Mouse (Mus musculus) gastrocnemius, adult 18-20 months (tissue): ENCODE measurements around the gene Cyp26b1. TPM values are rescaled to one million over a fixed set of nuclear protein-coding genes. Genes with fewer than 3 reads are reported as not detected.

Experiments
- DNase-seq: peaks from one replicate; pipeline ENCODE4 v3.0.0; 2021; ENCODE audit warnings: low spot score
- total RNA-seq, 2 experiments: library from RNA; stranded (reverse); gene quantifications; 2 replicates each; pipeline ENCODE4 v1.2.3; 2021

The Cyp26b1 gene
- total RNA-seq, 2 experiments from 2014 or later, result 1.1 to 2.1 TPM

- DNase-seq, result no peak
Observed at GRCm38 (mm10) chr6:84587471-84588101, 6.1 kb downstream of the Cyp26b1 start.

- no peak for DNase-seq
Observed at GRCm38 (mm10) chr6:84586551-84587200, 7.0 kb downstream of the Cyp26b1 start.

- no peak for DNase-seq
Observed at GRCm38 (mm10) chr6:84585686-84586300, 7.9 kb downstream of the Cyp26b1 start.

- DNase-seq, result peak; percentile 84
Observed at GRCm38 (mm10) chr6:84584783-84585685, 8.7 kb downstream of the Cyp26b1 start.

GRCm38 (mm10) chr6:84583841-84584782 lies 9.6 kb downstream of the Cyp26b1 start:
- no peak for DNase-seq

GRCm38 (mm10) chr6:84583371-84583770 lies 10.3 kb downstream of the Cyp26b1 start:
- peak; percentile 72 for DNase-seq

- DNase-seq, result no peak
Observed at GRCm38 (mm10) chr6:84582826-84583225, 10.9 kb downstream of the Cyp26b1 start.

- DNase-seq, result no peak
Observed at GRCm38 (mm10) chr6:84581833-84582445, 11.8 kb downstream of the Cyp26b1 start.

GRCm38 (mm10) chr6:84580979-84581832 lies 12.5 kb downstream of the Cyp26b1 start:
- DNase-seq, result no peak

GRCm38 (mm10) chr6:84579508-84579907 lies 14.2 kb downstream of the Cyp26b1 start:
- no peak for DNase-seq

GRCm38 (mm10) chr6:84578928-84579327 lies 14.8 kb downstream of the Cyp26b1 start:
- DNase-seq, result no peak

GRCm38 (mm10) chr6:84577898-84578297 lies 15.8 kb downstream of the Cyp26b1 start:
- DNase-seq, result no peak

GRCm38 (mm10) chr6:84573905-84574660 lies 19.6 kb downstream of the Cyp26b1 start:
- DNase-seq, result no peak

- no peak for DNase-seq
Observed at GRCm38 (mm10) chr6:84570039-84570438, 23.7 kb downstream of the Cyp26b1 start.

- DNase-seq, result no peak
Observed at GRCm38 (mm10) chr6:84569590-84569989, 24.1 kb downstream of the Cyp26b1 start.

GRCm38 (mm10) chr6:84568880-84569279 lies 24.8 kb downstream of the Cyp26b1 start:
- DNase-seq, result no peak

- DNase-seq, result no peak
Observed at GRCm38 (mm10) chr6:84567696-84568095, 26.0 kb downstream of the Cyp26b1 start.

GRCm38 (mm10) chr6:84566825-84567224 lies 26.9 kb downstream of the Cyp26b1 start:
- no peak for DNase-seq
